Mouse (Mus musculus) hindbrain, embryonic 16.5 days (tissue): ENCODE measurements around the gene Fam57a. TPM values are rescaled to one million over a fixed set of nuclear protein-coding genes. Genes with fewer than 3 reads are reported as not detected.
A peak's percentile ranks its signal among the peaks of the same experiment; 100 is the strongest.

ENCODE experiments used
- ATAC-seq: fragments of 200-750 bp; cut with Nextera tagmentation; 2 replicates; pipeline ENCODE4 v1.8.0; 2017; ENCODE audit warnings: moderate TSS enrichment, moderate library complexity
- H3K27ac ChIP-seq: fragments of 300-500 bp; sonication (generic); 2 replicates; pipeline ENCODE4 v1.5.1; 2014; ENCODE audit warnings: low read depth, mild to moderate bottlenecking, control low read depth, low read length, moderate library complexity
- H3K27me3 ChIP-seq: fragments of 300-500 bp; sonication (generic); replicated peaks from 2 replicates; pipeline ENCODE4 v1.6.1; 2014; ENCODE audit warnings: low read length; ENCODE audit not compliant: control insufficient read depth, insufficient read depth
- H3K36me3 ChIP-seq: fragments of 300-500 bp; sonication (generic); 2 replicates; pipeline ENCODE4 v1.6.1; 2014; ENCODE audit warnings: mild to moderate bottlenecking, low read length, moderate library complexity, mixed read lengths; ENCODE audit not compliant: control insufficient read depth, insufficient read depth
- H3K4me1 ChIP-seq: fragments of 300-500 bp; sonication (generic); 2 replicates; pipeline ENCODE4 v1.6.1; 2014; ENCODE audit warnings: low read depth, low read length; ENCODE audit not compliant: control insufficient read depth, insufficient read depth
- H3K4me2 ChIP-seq: fragments of 300-500 bp; sonication (generic); 2 replicates; pipeline ENCODE4 v1.6.1; 2014; ENCODE audit warnings: mild to moderate bottlenecking, low read length, control low read depth, moderate library complexity
- H3K4me3 ChIP-seq: fragments of 300-500 bp; sonication (generic); 2 replicates; pipeline ENCODE4 v1.5.1; 2014; ENCODE audit warnings: mild to moderate bottlenecking, low read length, control low read depth, moderate library complexity
- H3K9ac ChIP-seq: fragments of 300-500 bp; sonication (generic); 2 replicates; pipeline ENCODE4 v1.6.1; 2014; ENCODE audit warnings: low read depth, mild to moderate bottlenecking, control low read depth, low read length, moderate library complexity
- H3K9me3 ChIP-seq: fragments of 300-500 bp; sonication (generic); 2 replicates; pipeline ENCODE4 v1.6.1; 2014; ENCODE audit warnings: mild to moderate bottlenecking, low read length, moderate library complexity; ENCODE audit not compliant: control insufficient read depth
- WGBS: fragments of 180-500 bp; shearing (Covaris S2); extraction: QIAGEN DNeasy Blood & Tissue Kit; methylation state at CpG from one replicate; pipeline ENCODE4 v1.1.7; 2014; 5-methylcytosine and 5-hydroxymethylcytosine counted together
- polyA plus RNA-seq: library from polyadenylated mRNA; unstranded; fragments of >200 nt; fragmentation: Nextera tagmentation; extraction: Ambion mirVana; gene quantifications from 2 replicates; pipeline ENCODE4 v1.2.1, GENCODE M21; 2015

Gene Fam57a
- polyA plus RNA-seq, 1 experiment from 2014 or later, result 24.8 TPM

GRCm38 (mm10) chr11:76262611-76263351 lies 83.3 kb downstream of the Fam57a start:
- WGBS, result 3% methylated on average over 19 of the region's 19 CpGs
- no peaks in the 10 kb centered on the region for H3K27me3 ChIP-seq
- H3K4me3 ChIP-seq, result no peak overlapping the region
- H3K9ac ChIP-seq, result peak overlapping the region; percentile 5; the same call in 1 of the 2 replicates
- H3K36me3 ChIP-seq, result no peaks in the 10 kb centered on the region
- no peaks in the 10 kb centered on the region for H3K9me3 ChIP-seq
- peak overlapping the region; percentile 6 for H3K4me2 ChIP-seq
- no peak for ATAC-seq
- H3K27ac ChIP-seq, result no peak overlapping the region
- H3K4me1 ChIP-seq, result peaks cover 19% of the 10 kb centered on the region

Other genes starting within 250 kb of the Fam57a start
- 3.1 and 3.4 TPM in 2 replicates for gene Rph3al, start 241.2 kb upstream of the Fam57a start, polyA plus RNA-seq
- gene 1700016K19Rik, start 179.8 kb upstream of the Fam57a start, polyA plus RNA-seq, result 5.0 and 5.2 TPM in 2 replicates
- 12.8 and 13.7 TPM in 2 replicates for gene Rflnb, start 151.9 kb upstream of the Fam57a start, polyA plus RNA-seq
- 69.3 and 69.6 TPM in 2 replicates for gene Vps53, start within 50 bp of the Fam57a start, polyA plus RNA-seq
- gene Dbil5, start 37.9 kb downstream of the Fam57a start, polyA plus RNA-seq, result 0.69 and 0.78 TPM in 2 replicates
- 12.0 and 15.1 TPM in 2 replicates for gene Gemin4, start 38.0 kb downstream of the Fam57a start, polyA plus RNA-seq
- gene Mrm3, start 64.0 kb downstream of the Fam57a start, polyA plus RNA-seq, result 25.7 and 26.1 TPM in 2 replicates
- gene Glod4, start 64.1 kb downstream of the Fam57a start, polyA plus RNA-seq, result 118 and 125 TPM in 2 replicates
- 22.2 and 28.8 TPM in 2 replicates for gene Nxn, start 219.5 kb downstream of the Fam57a start, polyA plus RNA-seq
- gene Timm22, start 227.3 kb downstream of the Fam57a start, polyA plus RNA-seq, result 99.8 and 107 TPM in 2 replicates